Mouse (Mus musculus): ENCODE results near the gene Cabp2. TPM values are rescaled to one million over a fixed set of nuclear protein-coding genes. Genes with fewer than 3 reads are reported as not detected.

Gene Cabp2
- total RNA-seq, 4 experiments from 2014 or later = not detected

GRCm38 (mm10) chr19:4080511-4081009 is 818 bp upstream of the Cabp2 start:
- no peak for DNase-seq (ENCODE audit: low spot score in 2 of 2)

DNA sequence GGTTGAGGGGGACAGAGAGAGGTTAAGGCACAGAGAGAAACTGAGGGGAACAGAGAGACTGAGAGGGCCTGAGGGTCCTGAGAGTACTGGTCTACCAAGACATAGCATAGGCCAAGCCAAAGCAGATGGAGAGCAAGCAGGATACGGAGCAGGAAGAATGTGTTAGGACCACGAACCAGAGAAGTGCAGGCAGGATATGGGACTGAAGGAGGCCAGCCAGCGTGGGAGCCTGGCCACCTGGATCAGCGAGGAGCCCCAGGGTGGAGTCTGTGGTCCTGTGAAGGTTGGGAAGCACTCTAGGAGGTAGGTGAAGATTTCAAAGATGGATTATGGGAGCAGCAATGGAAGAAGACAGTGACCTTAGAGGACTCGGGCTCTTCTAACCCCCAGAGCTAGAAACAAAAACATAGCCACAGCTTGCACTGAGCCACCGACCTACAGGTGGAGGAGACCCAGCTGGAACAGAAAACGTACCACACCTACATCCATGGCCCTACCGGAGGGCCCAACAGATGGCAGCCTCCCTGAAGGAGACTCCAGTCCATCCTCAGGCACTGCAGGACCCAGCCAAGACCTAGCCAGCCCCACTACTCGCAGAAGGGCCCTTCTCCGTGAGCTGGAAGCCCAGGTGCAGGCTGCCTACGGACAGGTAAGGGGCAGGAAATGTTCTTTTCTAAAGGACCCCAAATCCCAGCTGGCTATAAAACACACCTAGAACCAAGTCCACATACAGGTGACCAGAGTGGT is 1.0 kb downstream of the Cabp2 start:
- no peak for DNase-seq (ENCODE audit: low spot score in 2 of 2)

DNA sequence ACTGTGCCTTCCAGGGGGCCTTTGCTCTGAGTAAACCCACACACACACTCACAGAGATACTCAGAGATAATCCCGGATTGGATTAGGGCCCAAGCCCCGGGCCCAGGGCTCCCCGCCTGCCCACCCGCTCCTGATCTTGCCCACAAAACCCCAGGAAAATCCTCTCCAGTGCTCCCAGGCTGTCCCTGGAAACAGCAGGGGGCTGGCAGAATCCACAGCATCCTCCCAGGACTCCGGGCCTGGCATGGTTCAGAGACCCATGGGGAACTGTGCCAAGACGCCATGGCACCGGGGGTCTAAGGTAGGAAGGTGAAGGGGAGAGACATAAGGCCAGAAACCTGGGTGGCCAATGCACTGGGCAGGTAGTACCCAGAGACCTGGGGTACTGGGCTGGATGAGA is 1.9 kb downstream of the Cabp2 start:
- DNase-seq (ENCODE audit: low spot score in 2 of 2) = no peak

- DNase-seq (ENCODE audit: low spot score in 2 of 2) = no peak
These were observed 2.4 kb downstream of the Cabp2 start for GRCm38 (mm10) chr19:4083826-4084225.

- no peak for DNase-seq (ENCODE audit: low spot score in 2 of 2)
These were observed 3.6 kb downstream of the Cabp2 start for GRCm38 (mm10) chr19:4084984-4085383.

DNA sequence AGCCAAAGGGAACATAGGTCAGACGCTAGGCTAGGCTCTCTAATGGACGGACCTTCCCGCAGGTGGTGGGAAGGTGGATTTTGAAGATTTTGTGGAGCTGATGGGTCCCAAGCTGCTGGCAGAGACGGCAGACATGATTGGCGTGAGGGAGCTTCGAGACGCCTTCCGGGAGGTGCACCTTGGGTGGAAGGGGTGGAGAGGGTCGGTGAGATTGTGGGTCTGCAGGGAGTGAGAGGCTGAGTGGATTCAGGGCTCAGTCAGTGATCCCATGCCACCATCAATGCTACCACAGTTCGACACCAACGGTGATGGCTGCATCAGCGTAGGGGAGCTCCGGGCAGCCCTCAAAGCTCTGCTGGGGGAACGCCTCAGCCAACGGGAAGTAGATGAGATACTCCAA is 4.8 kb downstream of the Cabp2 start:
- DNase-seq (ENCODE audit: low spot score in 2 of 2) = no peak

GRCm38 (mm10) chr19:4087090-4087489 is 5.7 kb downstream of the Cabp2 start:
- DNase-seq (ENCODE audit: low spot score in 2 of 2) = no peak

DNA sequence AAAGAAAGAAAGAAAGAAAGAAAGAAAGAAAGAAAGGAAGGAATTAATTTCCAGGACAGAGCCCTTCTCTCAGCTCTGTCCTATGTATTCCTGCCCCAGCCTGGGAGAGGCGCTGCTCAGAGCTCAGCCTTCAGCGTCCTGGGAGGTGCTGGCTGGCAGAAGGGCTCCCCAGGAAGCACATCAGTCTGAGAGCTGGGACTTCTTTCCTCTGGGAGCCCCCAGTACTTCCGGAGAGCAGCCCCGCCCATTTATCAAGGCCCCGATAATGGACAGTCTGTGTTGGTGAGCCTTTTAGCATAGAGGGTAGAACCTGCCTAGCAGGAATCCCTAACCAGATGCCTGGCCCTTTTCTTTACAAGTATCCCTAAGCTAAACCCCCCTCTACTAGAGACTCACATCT is 6.8 kb downstream of the Cabp2 start:
- no peak for DNase-seq (ENCODE audit: low spot score in 2 of 2)

GRCm38 (mm10) chr19:4089128-4089527 is 7.8 kb downstream of the Cabp2 start:
- no peak for DNase-seq (ENCODE audit: low spot score in 2 of 2)

- DNase-seq (ENCODE audit: low spot score in 2 of 2) = no peak
These were observed 9.1 kb downstream of the Cabp2 start for GRCm38 (mm10) chr19:4090446-4090845.

DNA sequence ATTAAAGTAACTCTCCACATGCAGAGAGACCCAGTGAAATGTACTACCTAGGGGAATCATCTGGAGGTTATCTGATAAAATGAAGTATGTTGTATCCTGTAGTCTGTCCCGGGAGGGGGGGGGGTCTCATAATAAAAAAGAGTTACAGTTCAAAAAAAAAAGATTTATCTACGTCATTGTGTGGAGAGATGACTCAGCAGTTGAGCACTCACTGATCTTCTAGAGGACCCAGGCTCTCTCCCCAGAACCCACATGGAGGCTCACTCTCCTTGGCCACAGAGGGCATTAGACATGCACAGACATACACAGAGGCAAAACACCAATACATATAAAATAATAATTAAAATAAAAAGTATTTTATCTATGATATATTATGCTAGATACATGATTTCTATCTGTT is 10.0 kb downstream of the Cabp2 start:
- no peak for DNase-seq (ENCODE audit: low spot score in 2 of 2)

DNA sequence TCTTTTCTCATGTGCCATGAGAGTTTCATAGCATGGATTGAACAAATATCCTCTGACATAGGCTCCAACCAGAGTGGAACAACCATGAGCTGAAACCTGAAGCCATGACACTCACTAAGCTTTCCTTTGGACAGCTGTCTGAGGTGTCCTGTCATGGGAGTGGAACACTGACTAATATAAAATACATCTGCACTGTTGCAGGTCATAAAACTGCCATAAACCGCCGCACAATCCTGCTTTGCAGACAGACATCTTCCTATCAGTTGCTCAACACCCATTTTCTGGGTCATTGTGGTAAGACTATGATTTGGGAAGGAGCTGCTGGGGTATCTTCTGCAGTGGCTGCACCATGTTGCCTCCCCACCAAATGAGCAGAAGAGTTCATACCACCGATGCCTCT is 11.4 kb downstream of the Cabp2 start:
- DNase-seq (ENCODE audit: low spot score in 2 of 2) = no peak

DNA sequence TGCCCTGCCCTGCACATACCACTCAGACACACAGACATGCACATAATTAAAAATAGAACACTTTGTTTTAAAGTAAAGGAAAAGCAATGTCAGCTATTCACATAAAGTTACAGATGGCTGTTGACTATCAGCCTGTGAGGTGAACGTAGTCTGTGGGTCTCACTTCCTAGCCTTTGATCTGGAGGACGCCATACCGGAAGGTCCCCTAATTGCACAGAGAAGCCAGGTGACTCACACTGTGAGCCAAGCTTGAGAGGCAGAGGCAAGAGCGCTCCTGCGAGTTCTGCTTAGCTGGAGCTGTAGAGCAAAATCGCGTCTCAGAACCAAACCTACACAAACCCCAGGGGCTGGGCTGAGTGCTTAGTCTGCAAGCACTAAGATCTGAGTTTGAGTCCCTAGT is 12.4 kb downstream of the Cabp2 start:
- DNase-seq (ENCODE audit: low spot score in 2 of 2) = no peak

DNA sequence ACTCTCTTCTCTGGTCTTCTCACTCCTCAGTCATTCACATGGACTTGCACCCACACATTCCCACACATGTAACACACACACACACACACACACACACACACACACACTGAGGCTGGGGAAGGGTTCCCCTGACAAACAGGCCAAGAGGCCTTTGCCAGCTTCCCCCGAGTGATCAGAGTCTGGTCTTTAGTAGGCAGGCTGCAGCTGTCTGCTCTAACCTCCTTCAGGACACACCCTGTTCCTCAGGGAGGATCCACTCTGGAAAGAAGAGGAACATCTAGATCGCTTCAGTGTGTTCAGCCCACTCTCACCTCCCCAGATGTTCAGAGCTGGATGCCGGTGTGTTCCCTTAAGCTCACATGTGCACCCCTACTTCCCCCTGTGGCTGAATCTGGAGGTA is 13.0 kb downstream of the Cabp2 start:
- DNase-seq (ENCODE audit: low spot score in 2 of 2) = no peak

GRCm38 (mm10) chr19:4094774-4095303 is 13.5 kb downstream of the Cabp2 start:
- DNase-seq (ENCODE audit: low spot score in 2 of 2) = no peak

DNA sequence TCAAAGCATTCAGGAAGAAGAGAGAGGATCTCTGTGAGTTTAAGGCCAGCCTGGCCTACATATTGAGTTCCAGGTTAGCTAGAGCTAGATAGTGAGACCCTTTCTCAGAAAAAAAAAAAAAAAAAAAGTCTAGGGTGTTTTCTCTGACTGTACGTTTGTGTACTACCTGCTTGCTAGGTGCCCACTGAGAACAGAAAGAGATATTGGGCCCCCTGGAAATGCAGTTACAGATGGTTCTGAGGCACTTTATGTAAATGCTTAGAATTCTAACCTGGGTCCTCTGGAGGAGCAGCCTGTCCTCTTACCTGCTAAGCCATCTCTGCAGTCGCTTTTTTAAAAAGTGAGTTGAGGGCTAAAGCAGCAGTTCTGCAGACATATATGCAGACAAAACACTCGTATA is 14.4 kb downstream of the Cabp2 start:
- DNase-seq (ENCODE audit: low spot score in 2 of 2) = no peak

DNA sequence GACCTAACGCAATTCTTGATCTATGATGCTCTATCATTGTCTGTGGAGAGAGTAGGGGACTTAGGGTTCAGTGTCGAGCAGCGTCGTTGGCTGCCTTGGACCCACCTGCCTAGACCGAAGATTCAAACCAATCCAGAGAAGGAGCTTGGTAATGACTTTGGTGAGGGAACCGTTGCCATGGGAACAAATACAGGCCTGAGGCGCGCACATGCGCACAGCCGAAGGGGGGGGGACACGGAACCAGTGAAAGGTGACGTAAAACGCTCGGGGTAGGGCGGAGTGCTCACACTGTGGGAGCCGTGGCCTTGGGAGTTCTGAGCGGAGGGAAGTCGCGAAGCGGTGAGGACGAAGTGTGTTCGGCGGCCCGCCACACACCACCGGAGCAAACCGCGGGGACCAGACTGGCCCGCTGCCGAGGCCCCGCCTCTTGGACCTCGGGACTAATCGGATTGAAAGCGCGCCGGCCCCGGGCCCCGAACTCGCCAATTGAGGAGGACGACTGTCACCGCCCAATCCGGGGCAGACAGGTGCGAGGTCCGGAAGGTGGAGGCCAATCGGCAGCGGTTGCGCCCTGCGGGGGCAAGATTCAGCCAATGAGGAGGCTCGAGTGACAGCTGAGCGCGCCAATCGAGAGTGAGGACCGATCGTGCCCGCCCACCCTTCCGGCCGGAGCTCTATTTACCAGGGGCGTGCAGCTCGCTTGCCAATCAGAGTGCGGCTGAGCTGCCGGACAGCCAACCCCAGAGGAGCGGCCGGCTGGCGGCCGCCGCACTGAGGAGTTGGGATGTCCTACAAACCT is 15.5 kb downstream of the Cabp2 start, which contains the start of gene Cdk2ap2:
Cdk2ap2 (plus strand) TSS at position 541 of the 799 bp plus-strand sequence.
- DNase-seq (ENCODE audit: low spot score in 2 of 2) = peak; percentile 100

DNA sequence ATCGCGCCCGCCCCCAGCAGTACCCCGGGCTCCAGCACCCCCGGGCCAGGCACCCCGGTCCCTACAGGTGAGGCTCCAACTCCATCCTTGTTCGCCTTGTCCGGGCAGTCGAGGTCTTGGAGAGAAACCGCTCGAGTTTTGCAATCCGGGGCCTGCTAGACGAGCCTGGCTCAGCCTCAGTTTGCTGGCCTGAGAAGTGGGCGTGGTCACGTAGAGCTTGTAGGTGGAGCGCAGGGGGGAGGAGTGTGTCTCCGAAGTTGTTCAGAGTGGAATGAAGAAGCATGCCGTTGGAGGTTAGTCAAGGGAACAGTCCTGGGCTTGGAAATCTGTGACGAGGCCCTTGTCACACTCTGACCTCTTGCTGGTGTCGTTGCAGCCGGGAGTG is 16.1 kb downstream of the Cabp2 start:
- peak in 1 of 2 experiments; percentile 83 for DNase-seq (ENCODE audit: low spot score in 2 of 2)

DNA sequence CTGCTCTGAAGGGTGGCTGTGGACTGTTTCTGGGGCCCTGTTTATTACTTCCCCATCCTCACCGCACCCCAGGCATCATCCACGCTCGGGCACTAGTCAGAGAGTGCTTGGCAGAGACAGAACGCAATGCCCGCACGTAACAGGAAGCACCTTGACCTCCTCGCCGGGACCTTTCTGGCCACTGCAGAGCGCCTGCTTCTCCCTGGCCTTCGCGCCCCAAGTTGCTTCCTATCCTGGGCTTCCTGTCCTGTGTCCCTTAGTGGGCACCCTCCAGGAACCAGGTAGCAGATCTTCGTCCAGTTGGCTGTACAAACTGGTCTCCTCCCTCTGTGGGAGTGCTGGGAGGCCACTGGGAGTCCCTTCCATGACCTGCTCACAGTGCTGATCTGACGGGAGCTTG is 17.0 kb downstream of the Cabp2 start:
- no peak for DNase-seq (ENCODE audit: low spot score in 2 of 2)

- peak; percentile 89 to 92 for DNase-seq (ENCODE audit: low spot score in 2 of 2)
These were observed 17.7 kb downstream of the Cabp2 start for GRCm38 (mm10) chr19:4099056-4099455.

DNA sequence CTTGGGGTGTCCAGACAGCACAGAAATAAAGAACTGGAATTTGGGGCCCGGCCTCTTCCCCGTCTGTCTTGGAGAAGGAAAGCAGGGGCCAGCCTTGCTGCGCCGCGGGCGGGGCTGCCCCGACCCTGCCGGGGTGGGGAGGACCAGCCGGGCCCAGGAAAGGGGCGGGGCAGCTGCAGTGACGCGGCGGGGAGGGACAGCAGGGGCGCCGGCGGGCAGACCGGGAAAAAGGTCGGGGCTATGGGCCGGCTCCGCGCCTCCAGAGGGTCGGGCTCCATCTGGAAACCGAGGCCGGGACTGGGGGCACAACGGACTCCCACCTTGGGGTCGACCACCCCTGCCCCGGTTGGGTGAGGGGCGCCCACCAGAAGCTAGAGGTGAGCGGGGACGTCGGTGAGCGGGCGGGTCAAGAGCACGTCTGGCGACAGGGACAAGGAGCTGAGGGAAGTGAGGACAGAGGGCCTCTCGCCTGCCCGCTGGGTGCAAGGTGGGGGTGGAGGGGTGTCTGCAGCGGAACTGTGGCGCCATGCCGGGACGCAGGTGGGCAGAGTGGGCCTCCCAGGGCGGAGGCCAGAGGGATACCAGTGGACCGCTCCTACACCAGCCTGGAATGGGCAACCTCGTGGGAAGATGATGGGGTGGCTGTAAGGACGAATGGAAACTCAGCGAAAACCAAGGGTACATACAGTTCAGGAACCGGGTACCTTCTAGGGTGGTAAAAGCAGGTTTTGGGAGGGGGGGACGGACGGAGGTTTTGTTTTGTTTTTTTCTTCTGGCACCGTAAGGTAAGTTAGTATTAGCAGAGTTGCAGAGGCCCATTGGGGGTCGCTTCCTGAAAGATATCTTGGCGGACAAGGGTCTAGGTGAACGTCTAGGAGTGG is 18.7 kb downstream of the Cabp2 start, which contains the start of gene Pitpnm1:
Pitpnm1 (plus strand) TSS at position 162 of the 881 bp plus-strand sequence.
- peak; percentile 44 to 61 for DNase-seq (ENCODE audit: low spot score in 2 of 2)
